Mouse (Mus musculus) limb, embryonic 10.5 days (tissue): ENCODE measurements around the gene Tbx18. TPM values are rescaled to one million over a fixed set of nuclear protein-coding genes. Genes with fewer than 3 reads are reported as not detected.
A peak's percentile ranks its signal among the peaks of the same experiment; 100 is the strongest.

Source experiments
- DNase-seq: peaks from one replicate; pipeline ENCODE4 v3.0.0-alpha.2; 2017; ENCODE audit warnings: low spot score
- H3K27ac ChIP-seq: fragments of 300-500 bp; sonication (generic); 2 replicates; pipeline ENCODE4 v1.5.1; 2016; ENCODE audit warnings: mild to moderate bottlenecking
- H3K27me3 ChIP-seq: fragments of 300-500 bp; sonication (generic); 2 replicates; pipeline ENCODE4 v1.6.1; 2016; ENCODE audit warnings: low read depth, mild to moderate bottlenecking; ENCODE audit not compliant: poor library complexity, severe bottlenecking
- H3K36me3 ChIP-seq: fragments of 300-500 bp; sonication (generic); 2 replicates; pipeline ENCODE4 v1.6.1; 2016; ENCODE audit warnings: mild to moderate bottlenecking, moderate library complexity
- H3K4me1 ChIP-seq: fragments of 300-500 bp; sonication (generic); 2 replicates; pipeline ENCODE4 v1.6.1; 2016
- H3K4me3 ChIP-seq: fragments of 300-500 bp; sonication (generic); 2 replicates; pipeline ENCODE4 v1.5.1; 2016; ENCODE audit warnings: mild to moderate bottlenecking, moderate library complexity
- H3K9me3 ChIP-seq: fragments of 300-500 bp; sonication (generic); replicated peaks from 2 replicates; pipeline ENCODE4 v1.6.1; 2016; ENCODE audit warnings: mild to moderate bottlenecking
- WGBS: fragments of 180-500 bp; shearing (Covaris S2); methylation state at CpG from one replicate; pipeline ENCODE4 v1.1.7; 2016; 5-methylcytosine and 5-hydroxymethylcytosine counted together
- polyA plus RNA-seq: library from polyadenylated mRNA; unstranded; fragments of >200 nt; fragmentation: Nextera tagmentation; extraction: Ambion mirVana; gene quantifications from 2 replicates; pipeline ENCODE4 v1.2.1, GENCODE M21; 2016

The Tbx18 gene
- 12.6 and 28.3 TPM in 2 replicates for polyA plus RNA-seq

DNA sequence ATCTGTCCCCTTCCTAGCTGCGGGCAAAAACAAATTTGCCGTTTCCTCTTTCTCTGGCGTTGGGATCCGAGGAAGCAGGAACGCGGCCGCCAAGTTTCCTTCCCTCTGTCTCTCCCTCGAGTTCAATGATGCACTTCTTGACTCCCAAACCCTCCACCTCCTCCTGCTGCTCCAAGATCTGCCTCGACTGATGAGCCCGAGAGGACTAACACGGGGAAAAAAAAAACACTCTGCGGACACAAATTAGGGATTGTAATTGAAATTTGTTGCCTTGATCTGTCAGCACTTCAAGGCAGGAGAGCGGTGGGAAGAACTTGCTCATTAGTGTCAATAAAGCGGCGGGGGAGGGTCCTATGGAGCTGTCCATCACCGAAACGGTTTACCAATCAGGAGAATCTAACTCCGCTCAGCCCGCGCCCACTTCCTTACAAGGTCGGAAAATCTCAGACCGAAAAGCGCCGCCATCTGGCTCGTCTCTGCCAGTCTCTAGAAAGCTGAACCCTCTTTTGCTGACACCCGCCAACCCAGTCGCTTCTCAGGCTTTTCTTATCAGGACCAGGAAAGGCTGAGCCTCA lies at the start of gene Tbx18:
TSS of gene Tbx18 (minus strand) at position 300 of the 575 bp plus-strand sequence.
- H3K4me1 ChIP-seq, result peaks cover 65% of the 10 kb centered on the region
- peak within 1 kb of the TSS; percentile 98 for H3K27ac ChIP-seq
- peaks cover 10% of the 10 kb centered on the region for H3K36me3 ChIP-seq
- peak; percentile 92 for DNase-seq
- no peaks in the 10 kb centered on the region for H3K9me3 ChIP-seq
- under 1% methylated on average over 27 of the region's 27 CpGs for WGBS
- peaks cover 78% of the 10 kb centered on the region for H3K27me3 ChIP-seq
- H3K4me3 ChIP-seq, result peak within 1 kb of the TSS; percentile 86

- Histone ChIP-seq H3K4me3 (no peak overlapping the region), H3K27ac (no peak overlapping the region), H3K9me3 (no peaks in the 10 kb centered on the region), H3K36me3 (no peaks in the 10 kb centered on the region), H3K4me1 (peaks cover 26% of the 10 kb centered on the region), H3K27me3 (no peaks in the 10 kb centered on the region)
- 74% methylated on average over 2 of the region's 2 CpGs for WGBS
- DNase-seq, result no peak
These were observed 42.9 kb upstream of the Tbx18 start for GRCm38 (mm10) chr9:87773951-87774350.

GRCm38 (mm10) chr9:87755621-87756020 lies 24.6 kb upstream of the Tbx18 start:
- DNase-seq, result no peak
- no peaks in the 10 kb centered on the region for H3K36me3 ChIP-seq
- no peaks in the 10 kb centered on the region for H3K27me3 ChIP-seq
- H3K4me1 ChIP-seq, result peaks cover 8% of the 10 kb centered on the region
- no peak overlapping the region for H3K27ac ChIP-seq
- no peak overlapping the region for H3K4me3 ChIP-seq
- no peaks in the 10 kb centered on the region for H3K9me3 ChIP-seq
- 78% methylated on average over 4 of the region's 4 CpGs for WGBS

GRCm38 (mm10) chr9:87741599-87741998 lies 10.5 kb upstream of the Tbx18 start:
- Histone ChIP-seq H3K36me3 (no peaks in the 10 kb centered on the region), H3K4me1 (peaks cover 55% of the 10 kb centered on the region), H3K27me3 (peaks cover 82% of the 10 kb centered on the region), H3K9me3 (no peaks in the 10 kb centered on the region), H3K27ac (no peak overlapping the region), H3K4me3 (no peak overlapping the region)
- no peak for DNase-seq
- 71% methylated on average over 8 of the region's 8 CpGs for WGBS

- peaks cover 56% of the 10 kb centered on the region for H3K4me1 ChIP-seq
- H3K27ac ChIP-seq, result peak overlapping the region; percentile 81
- H3K9me3 ChIP-seq, result no peaks in the 10 kb centered on the region
- peak; percentile 88 for DNase-seq
- peaks cover 91% of the 10 kb centered on the region for H3K27me3 ChIP-seq
- no peaks in the 10 kb centered on the region for H3K36me3 ChIP-seq
- peak overlapping the region; percentile 53 for H3K4me3 ChIP-seq
- 2% methylated on average over 11 of the region's 11 CpGs for WGBS
These were observed 9.6 kb upstream of the Tbx18 start for GRCm38 (mm10) chr9:87740667-87741066.

DNA sequence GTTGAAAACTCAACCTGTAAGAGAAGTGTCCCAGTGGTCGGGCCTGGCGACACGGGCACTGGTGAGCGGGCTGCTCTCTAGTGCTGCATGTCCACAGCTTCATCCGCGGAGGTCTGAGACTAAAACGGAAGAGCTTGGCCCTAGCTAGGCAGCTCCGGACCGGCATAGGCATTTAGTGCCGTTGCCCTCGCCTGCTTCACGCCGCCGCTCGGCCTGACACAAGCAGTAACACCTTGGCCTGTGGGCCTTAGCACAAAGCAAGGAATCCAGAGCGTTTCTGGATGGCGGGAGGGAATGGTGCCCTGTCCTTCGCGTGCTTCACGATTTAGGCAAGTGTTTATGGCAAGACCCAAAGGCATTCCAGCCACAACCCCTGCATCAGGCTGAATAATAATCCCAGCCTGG lies 9.2 kb upstream of the Tbx18 start:
- H3K27ac ChIP-seq, result peak overlapping the region; percentile 81
- H3K4me1 ChIP-seq, result peaks cover 60% of the 10 kb centered on the region

GRCm38 (mm10) chr9:87739543-87740161 lies 8.6 kb upstream of the Tbx18 start:
- under 1% methylated on average over 41 of the region's 41 CpGs for WGBS
- H3K4me1 ChIP-seq, result peaks cover 66% of the 10 kb centered on the region
- DNase-seq, result peak; percentile 77
- peak overlapping the region; percentile 53 for H3K4me3 ChIP-seq
- no peaks in the 10 kb centered on the region for H3K9me3 ChIP-seq
- no peaks in the 10 kb centered on the region for H3K36me3 ChIP-seq
- peaks cover 96% of the 10 kb centered on the region for H3K27me3 ChIP-seq
- peak overlapping the region; percentile 81 for H3K27ac ChIP-seq

More for the DNA sequence above, 9.2 kb upstream of the Tbx18 start:
- Histone ChIP-seq H3K9me3 (no peaks in the 10 kb centered on the region), H3K27me3 (peaks cover 95% of the 10 kb centered on the region), H3K4me3 (peak overlapping the region; percentile 53), H3K36me3 (no peaks in the 10 kb centered on the region)
- no peak for DNase-seq
- WGBS, result 2% methylated on average over 20 of the region's 20 CpGs

- Histone ChIP-seq H3K36me3 (no peaks in the 10 kb centered on the region), H3K27me3 (peaks cover 100% of the 10 kb centered on the region), H3K4me1 (peaks cover 73% of the 10 kb centered on the region), H3K4me3 (peak overlapping the region; percentile 53), H3K27ac (peak overlapping the region; percentile 81), H3K9me3 (no peaks in the 10 kb centered on the region)
- DNase-seq, result peak; percentile 65
- whole genome bisulfite sequencing, result under 1% methylated on average over 39 of the region's 39 CpGs
These were observed 7.9 kb upstream of the Tbx18 start for GRCm38 (mm10) chr9:87738766-87739542.

DNA sequence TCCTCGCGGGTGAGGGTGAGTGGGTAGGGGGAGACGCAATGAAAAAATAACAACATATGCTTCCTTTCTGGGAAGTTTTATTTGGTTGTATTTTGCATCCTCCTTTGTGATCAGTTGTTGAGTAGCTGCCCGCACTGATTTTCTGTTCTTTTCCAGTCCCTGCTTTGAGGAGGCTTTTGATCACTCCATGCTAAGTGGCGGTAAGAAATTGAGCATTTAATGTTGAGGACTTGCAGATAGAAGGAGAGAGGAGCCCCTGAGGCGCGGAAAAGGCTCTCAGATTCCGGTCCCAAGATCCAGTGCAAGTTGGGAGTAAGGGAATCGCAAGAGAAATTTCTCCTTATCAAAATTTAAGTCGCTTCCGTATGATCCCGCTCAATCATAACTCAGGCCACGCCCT lies 7.1 kb upstream of the Tbx18 start:
- peak overlapping the region; percentile 53 for H3K4me3 ChIP-seq
- peaks cover 81% of the 10 kb centered on the region for H3K4me1 ChIP-seq
- peak; percentile 50 for DNase-seq
- H3K9me3 ChIP-seq, result no peaks in the 10 kb centered on the region
- peak overlapping the region; percentile 62; the same call in 1 of the 2 replicates for H3K27ac ChIP-seq
- no peaks in the 10 kb centered on the region for H3K36me3 ChIP-seq
- peaks cover 100% of the 10 kb centered on the region for H3K27me3 ChIP-seq
- under 1% methylated on average over 13 of the region's 13 CpGs for WGBS

- H3K27me3 ChIP-seq, result peaks cover 100% of the 10 kb centered on the region
- no peaks in the 10 kb centered on the region for H3K9me3 ChIP-seq
- H3K4me1 ChIP-seq, result peaks cover 84% of the 10 kb centered on the region
- no peaks in the 10 kb centered on the region for H3K36me3 ChIP-seq
- WGBS, result 7% methylated on average over 4 of the region's 4 CpGs
- H3K4me3 ChIP-seq, result no peak overlapping the region
- DNase-seq, result no peak
- no peak overlapping the region for H3K27ac ChIP-seq
These were observed 6.2 kb upstream of the Tbx18 start for GRCm38 (mm10) chr9:87737271-87737670.

- WGBS, result 1% methylated on average over 9 of the region's 9 CpGs
- no peaks in the 10 kb centered on the region for H3K9me3 ChIP-seq
- H3K4me1 ChIP-seq, result peaks cover 81% of the 10 kb centered on the region
- H3K27ac ChIP-seq, result peak overlapping the region; percentile 36; the same call in 1 of the 2 replicates
- peaks cover 84% of the 10 kb centered on the region for H3K27me3 ChIP-seq
- H3K4me3 ChIP-seq, result peak overlapping the region; percentile 26
- H3K36me3 ChIP-seq, result no peaks in the 10 kb centered on the region
- DNase-seq, result peak; percentile 38
These were observed 4.0 kb upstream of the Tbx18 start for GRCm38 (mm10) chr9:87735046-87735445.

- DNase-seq, result no peak
- Histone ChIP-seq H3K4me1 (peaks cover 81% of the 10 kb centered on the region), H3K9me3 (no peaks in the 10 kb centered on the region), H3K27me3 (peaks cover 84% of the 10 kb centered on the region), H3K27ac (peak overlapping the region; percentile 36; the same call in 1 of the 2 replicates), H3K4me3 (peak overlapping the region; percentile 26), H3K36me3 (no peaks in the 10 kb centered on the region)
- WGBS, result under 1% methylated on average over 9 of the region's 9 CpGs
These were observed 3.6 kb upstream of the Tbx18 start for GRCm38 (mm10) chr9:87734631-87735030.

- DNase-seq, result peak; percentile 47
- peaks cover 5% of the 10 kb centered on the region; the same call in 1 of the 2 replicates for H3K36me3 ChIP-seq
- peaks cover 83% of the 10 kb centered on the region for H3K27me3 ChIP-seq
- H3K27ac ChIP-seq, result peak overlapping the region; percentile 73
- H3K4me3 ChIP-seq, result peak overlapping the region; percentile 39
- H3K4me1 ChIP-seq, result peaks cover 77% of the 10 kb centered on the region
- H3K9me3 ChIP-seq, result no peaks in the 10 kb centered on the region
- WGBS, result under 1% methylated on average over 11 of the region's 11 CpGs
These were observed 2.7 kb upstream of the Tbx18 start for GRCm38 (mm10) chr9:87733732-87734131.
